Mouse (Mus musculus): ENCODE measurements around the gene Car9.
"Not testable (repeated sequence)": the region's sequence is repeated elsewhere in the genome, so short reads cannot be mapped to it uniquely, and the experiment has no call there.

Gene Car9

DNA sequence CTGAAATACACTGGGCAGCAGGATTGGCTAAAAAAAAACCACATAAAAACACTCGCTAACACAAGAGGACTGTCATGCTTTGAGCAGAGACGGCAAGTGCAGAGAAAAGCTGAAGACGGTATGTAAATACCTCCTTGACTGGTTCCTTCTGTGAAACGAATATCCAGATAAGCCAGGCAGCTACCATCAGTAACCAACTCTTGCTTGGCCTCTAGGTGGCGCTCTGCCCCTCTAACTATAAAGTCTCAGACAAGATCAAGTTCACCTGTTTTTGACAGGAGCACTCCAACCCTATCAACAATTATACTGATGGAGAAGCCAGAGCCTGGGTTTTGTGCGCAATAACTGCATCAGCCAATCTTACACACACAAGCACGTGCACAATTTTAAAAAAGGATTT lies 23.8 kb downstream of the Car9 start:
- peak; percentile 85 for DNase-seq

GRCm38 (mm10) chr4:43533270-43533669 lies 26.5 kb downstream of the Car9 start:
- no peak for DNase-seq

- no peak for DNase-seq
Measured at GRCm38 (mm10) chr4:43535628-43536027, 28.9 kb downstream of the Car9 start.

GRCm38 (mm10) chr4:43536031-43536430 lies 29.3 kb downstream of the Car9 start:
- no peak for DNase-seq

DNA sequence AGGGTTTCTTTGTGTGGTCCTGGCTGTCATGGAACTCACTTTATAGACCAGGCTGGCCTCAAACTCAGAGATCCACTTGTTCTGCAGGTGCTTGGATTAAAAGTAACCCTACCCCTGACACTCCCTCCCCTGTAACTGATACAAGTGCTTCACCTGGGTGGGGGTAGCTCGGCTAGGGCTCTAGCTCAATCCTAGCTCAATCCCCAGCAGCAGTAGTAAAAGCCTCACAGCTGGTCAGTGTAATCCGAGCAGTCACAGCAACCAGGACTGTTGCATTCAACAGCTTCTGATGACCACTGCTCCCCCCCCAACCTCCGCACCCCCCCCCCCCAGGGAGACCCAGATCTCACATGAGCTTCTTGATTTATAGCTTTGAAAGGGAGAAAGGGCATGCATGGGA lies 35.3 kb downstream of the Car9 start:
- no peak for DNase-seq

DNA sequence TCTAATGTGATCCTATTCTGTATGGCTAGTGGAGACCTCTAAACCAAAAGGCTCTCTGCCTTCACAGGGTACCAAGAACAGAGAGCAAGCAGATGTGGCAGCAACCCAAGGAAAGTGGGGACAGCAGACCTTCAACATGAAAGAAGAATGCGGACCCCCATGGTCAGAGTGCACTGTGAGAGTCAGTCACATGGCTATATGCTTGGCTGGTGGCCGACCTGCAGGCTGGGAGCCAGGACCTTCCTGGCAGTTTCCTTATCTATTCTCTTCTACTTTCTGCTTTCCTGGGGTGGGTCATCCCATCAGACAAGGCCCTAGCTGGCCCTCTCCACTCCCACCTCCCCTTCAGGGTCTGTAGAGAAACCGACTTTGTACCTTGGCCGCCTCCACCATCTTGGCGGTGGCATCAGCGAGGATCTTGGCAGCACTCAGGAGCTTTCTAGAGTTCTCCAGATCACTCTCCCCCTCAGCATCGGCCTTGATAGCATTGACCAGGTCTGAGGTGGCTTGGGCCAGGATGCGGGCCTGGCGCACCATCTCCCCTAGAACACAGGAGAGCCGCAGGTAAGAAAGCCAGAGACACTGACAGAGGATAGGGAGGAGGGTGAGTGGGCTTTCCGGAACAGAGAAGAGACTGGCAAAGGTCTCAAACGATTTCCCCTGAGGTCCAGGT lies 39.7 kb downstream of the Car9 start:
- no peak for DNase-seq

DNA sequence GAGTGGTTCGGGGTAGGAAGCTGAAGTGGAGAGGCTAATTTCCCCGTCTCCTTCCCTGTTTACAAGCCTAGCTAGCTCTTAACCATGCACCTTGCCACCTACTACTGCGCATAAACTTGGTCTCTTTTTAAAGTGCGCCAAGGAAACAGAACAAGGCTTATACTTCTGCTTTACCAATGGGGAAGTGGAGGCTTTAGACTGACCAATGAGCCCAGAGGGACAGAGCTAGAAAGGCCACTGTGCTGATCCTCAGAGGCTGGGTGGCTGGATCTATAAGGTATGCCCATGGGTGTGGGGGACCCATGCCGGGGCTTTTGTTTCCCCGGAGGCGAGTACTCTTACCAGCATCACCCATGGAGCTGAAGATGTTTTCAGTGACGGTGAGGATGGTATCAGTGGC lies 40.4 kb downstream of the Car9 start:
- no peak for DNase-seq

- DNase-seq, result no peak
Measured at GRCm38 (mm10) chr4:43549055-43549454, 42.3 kb downstream of the Car9 start.

GRCm38 (mm10) chr4:43551854-43552253 lies 45.1 kb downstream of the Car9 start:
- not testable (repeated sequence) for DNase-seq

DNA sequence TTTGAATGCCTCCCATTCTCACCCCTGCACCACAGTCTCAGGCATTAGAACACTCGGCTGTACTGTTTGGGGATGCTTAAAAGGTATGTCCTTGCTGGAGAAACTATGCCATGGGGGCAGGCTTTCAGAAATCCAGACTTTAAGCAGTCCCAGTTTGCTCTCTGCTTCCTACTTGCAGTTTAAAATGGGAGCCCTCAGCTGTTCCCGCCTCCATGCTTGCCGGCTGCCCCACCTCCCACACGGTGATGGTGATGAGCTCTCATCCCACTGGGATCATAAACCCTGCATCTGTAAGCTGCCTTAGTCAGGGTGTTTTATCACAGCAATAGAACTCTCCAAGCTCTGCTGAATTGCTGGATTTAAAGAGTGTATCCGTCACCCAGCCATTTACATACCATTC lies 45.7 kb downstream of the Car9 start:
- no peak for DNase-seq

- no peak for DNase-seq
Measured at GRCm38 (mm10) chr4:43553891-43554290, 47.1 kb downstream of the Car9 start.

DNA sequence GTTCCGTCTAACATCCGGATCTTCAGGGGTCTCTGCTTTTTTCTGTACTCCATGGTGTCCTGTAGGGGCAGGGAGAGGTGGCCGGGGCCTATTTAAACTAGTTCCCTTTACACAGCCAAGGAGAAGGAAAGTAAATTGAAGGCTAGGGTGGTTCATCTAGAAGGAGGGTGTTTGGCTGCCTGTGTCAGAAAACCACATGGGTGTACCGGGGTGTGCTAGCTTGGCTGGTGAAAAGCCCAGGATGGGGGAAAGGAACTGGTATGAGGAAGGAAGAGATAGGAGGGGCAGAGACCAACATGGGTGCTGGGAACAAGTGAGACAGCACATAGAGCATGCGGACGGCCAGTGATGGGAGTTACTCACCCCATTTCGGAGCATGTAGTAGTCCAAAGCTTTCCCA lies 49.2 kb downstream of the Car9 start:
- DNase-seq, result no peak

GRCm38 (mm10) chr4:43558028-43558630 lies 51.4 kb downstream of the Car9 start:
- DNase-seq, result peak; percentile 56

GRCm38 (mm10) chr4:43558631-43559356 lies 52.0 kb downstream of the Car9 start:
- DNase-seq, result peak; percentile 82

GRCm38 (mm10) chr4:43559519-43560242 lies 52.9 kb downstream of the Car9 start:
- DNase-seq, result no peak

GRCm38 (mm10) chr4:43560243-43560611 lies 53.5 kb downstream of the Car9 start:
- peak; percentile 67 for DNase-seq

- no peak for DNase-seq
Measured at GRCm38 (mm10) chr4:43560976-43561375, 54.2 kb downstream of the Car9 start.

- no peak for DNase-seq
Measured at GRCm38 (mm10) chr4:43561436-43561996, 54.8 kb downstream of the Car9 start.

GRCm38 (mm10) chr4:43561997-43562768 lies 55.4 kb downstream of the Car9 start, which contains the start of the genes Creb3 and Tln1:
Gene Creb3 (plus strand): TSS chr4:43562332.
Gene Tln1 (minus strand): TSS chr4:43562691.
- DNase-seq, result peak; percentile 93

DNA sequence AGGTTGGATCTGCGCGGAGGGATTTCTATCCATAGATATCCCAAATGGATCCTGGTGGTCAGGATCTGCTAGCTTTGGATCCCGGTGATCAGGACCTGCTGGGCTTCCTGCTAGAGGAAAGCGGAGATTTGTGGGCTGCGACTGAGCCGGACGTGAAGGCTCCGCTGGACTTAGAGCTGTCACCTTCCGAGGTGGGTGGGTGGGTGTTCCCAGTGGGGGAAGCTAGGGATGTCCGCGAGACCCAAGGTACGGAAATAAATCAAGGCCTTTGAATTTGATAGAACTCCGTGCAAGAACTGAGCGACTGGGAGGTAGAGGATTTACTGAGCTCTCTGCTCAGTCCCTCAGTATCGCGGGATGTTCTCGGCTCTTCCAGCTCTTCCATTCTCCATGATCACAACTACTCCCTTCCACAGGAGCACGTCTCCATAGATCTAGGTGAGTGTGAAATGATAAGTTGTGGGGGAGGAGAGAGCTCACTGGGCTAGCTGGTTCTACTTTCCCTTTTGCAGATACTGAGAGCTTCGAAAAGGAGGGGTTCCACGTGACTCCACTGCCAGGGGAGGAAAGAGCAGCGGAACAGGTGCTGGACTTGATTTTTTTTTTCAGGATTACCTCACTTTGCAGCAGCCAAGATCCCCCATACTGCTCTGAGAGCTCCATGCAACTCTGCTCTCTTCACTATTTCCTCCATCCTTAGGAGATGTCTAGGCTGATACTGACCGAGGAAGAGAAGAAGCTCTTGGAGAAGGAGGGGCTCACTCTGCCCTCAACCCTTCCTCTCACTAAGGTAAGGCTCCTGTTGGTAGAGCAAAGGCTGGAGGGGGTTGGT lies 56.2 kb downstream of the Car9 start:
- DNase-seq, result no peak

All from lung, postnatal 14 days (tissue).